Mouse (Mus musculus) C2C12 (cell line): ENCODE results near the gene Slc25a19.

Experiments
- CEBPB ChIP-seq: IDR thresholded peaks from one replicate; pipeline ENCODE4 v1.6.1; 2011; ENCODE audit warnings: low read depth, mild to moderate bottlenecking, control low read depth, moderate library complexity
- CTCF ChIP-seq: IDR thresholded peaks from one replicate; pipeline ENCODE4 v1.5.1; 2011; ENCODE audit not compliant: control insufficient read depth, insufficient read depth, insufficient read length
- MAX ChIP-seq: IDR thresholded peaks from one replicate; pipeline ENCODE4 v1.6.1; 2011; ENCODE audit warnings: mild to moderate bottlenecking, control low read depth
- MYOD1 ChIP-seq: IDR thresholded peaks from one replicate; pipeline ENCODE4 v1.6.1; 2011; ENCODE audit warnings: low read depth; ENCODE audit not compliant: control insufficient read depth, insufficient read length
- MYOG ChIP-seq: IDR thresholded peaks from one replicate; pipeline ENCODE4 v1.6.1; 2011; ENCODE audit not compliant: control insufficient read depth, insufficient read length; ENCODE audit errors: extremely low read depth
- USF1 ChIP-seq: IDR thresholded peaks from one replicate; pipeline ENCODE4 v1.6.1; 2011; ENCODE audit warnings: low read depth, mild to moderate bottlenecking, control low read depth, moderate library complexity

- TF ChIP-seq CTCF, result peak; percentile 94
- TF ChIP-seq USF1, result no peak
- no peak for TF ChIP-seq CEBPB
- no peak for TF ChIP-seq MAX
- no peak for TF ChIP-seq MYOG
- no peak for TF ChIP-seq MYOD1
Measured at GRCm38 (mm10) chr11:115612410-115613137, 15.5 kb downstream of the Slc25a19 start, which contains the start of gene Mif4gd.
